Mouse (Mus musculus): ENCODE measurements around the gene Gramd2. TPM values are rescaled to one million over a fixed set of nuclear protein-coding genes. Genes with fewer than 3 reads are reported as not detected.
A peak's percentile ranks its signal among the peaks of the same experiment; 100 is the strongest.

Gene Gramd2
- total RNA-seq (2021): under 1 TPM; 0.28 to 0.42 TPM
- long read RNA-seq, experiment 1, partial matches to known transcripts: 0 of 1 reads
- long read RNA-seq, experiment 1, other reads (novel, unspliced or antisense): 1 of 1 reads
- long read RNA-seq, experiment 2: 0 reads

- peak; percentile 48 to 60 for DNase-seq (ENCODE audit: low spot score in 2 of 2)
Measured at GRCm38 (mm10) chr9:59679678-59680533, at the start of gene Gramd2. Gramd2 (plus strand) TSS chr9:59680144.

GRCm38 (mm10) chr9:59638372-59638771, 41.6 kb upstream of the Gramd2 start:
- no peak for DNase-seq (ENCODE audit: low spot score in 2 of 2)

GRCm38 (mm10) chr9:59639936-59640335, 40.0 kb upstream of the Gramd2 start:
- no peak for DNase-seq (ENCODE audit: low spot score in 2 of 2)

GRCm38 (mm10) chr9:59641320-59641719, 38.6 kb upstream of the Gramd2 start:
- DNase-seq (ENCODE audit: low spot score in 2 of 2): no peak

GRCm38 (mm10) chr9:59649911-59650310, 30.0 kb upstream of the Gramd2 start:
- no peak for DNase-seq (ENCODE audit: low spot score in 2 of 2)

GRCm38 (mm10) chr9:59653371-59653770, 26.6 kb upstream of the Gramd2 start:
- DNase-seq (ENCODE audit: low spot score in 2 of 2): no peak

- DNase-seq (ENCODE audit: low spot score in 2 of 2): no peak
Measured at GRCm38 (mm10) chr9:59654450-59654983, 25.4 kb upstream of the Gramd2 start.

GRCm38 (mm10) chr9:59655958-59656634, 23.8 kb upstream of the Gramd2 start, which contains the start of gene Pkm:
Pkm (plus strand) TSS chr9:59656368.
- DNase-seq (ENCODE audit: low spot score in 2 of 2): peak; percentile 75 to 87

GRCm38 (mm10) chr9:59656635-59657617, 23.0 kb upstream of the Gramd2 start:
- peak; percentile 29 to 44 for DNase-seq (ENCODE audit: low spot score in 2 of 2)

- no peak for DNase-seq (ENCODE audit: low spot score in 2 of 2)
Measured at GRCm38 (mm10) chr9:59658146-59658545, 21.8 kb upstream of the Gramd2 start.

- peak; percentile 30 to 58 for DNase-seq (ENCODE audit: low spot score in 2 of 2)
Measured at GRCm38 (mm10) chr9:59659036-59660026, 20.6 kb upstream of the Gramd2 start.

GRCm38 (mm10) chr9:59660421-59660820, 19.5 kb upstream of the Gramd2 start:
- no peak for DNase-seq (ENCODE audit: low spot score in 2 of 2)

- DNase-seq (ENCODE audit: low spot score in 2 of 2): no peak
Measured at GRCm38 (mm10) chr9:59661298-59661975, 18.5 kb upstream of the Gramd2 start.

- no peak for DNase-seq (ENCODE audit: low spot score in 2 of 2)
Measured at GRCm38 (mm10) chr9:59663226-59663625, 16.7 kb upstream of the Gramd2 start.

GRCm38 (mm10) chr9:59663957-59664356, 16.0 kb upstream of the Gramd2 start:
- DNase-seq (ENCODE audit: low spot score in 2 of 2): no peak

- no peak for DNase-seq (ENCODE audit: low spot score in 2 of 2)
Measured at GRCm38 (mm10) chr9:59664664-59665256, 15.2 kb upstream of the Gramd2 start.

- no peak for DNase-seq (ENCODE audit: low spot score in 2 of 2)
Measured at GRCm38 (mm10) chr9:59666016-59666415, 13.9 kb upstream of the Gramd2 start.

GRCm38 (mm10) chr9:59666813-59667212, 13.1 kb upstream of the Gramd2 start:
- no peak for DNase-seq (ENCODE audit: low spot score in 2 of 2)

Data from adrenal gland, postnatal 4 days (tissue).